Mouse (Mus musculus): ENCODE measurements at regions not wholly inside any gene's neighbourhood (a gene's known extent, or its start where the extent isn't known, plus 50 kb on each side); places are given as distances from the start of the nearest gene placed in this dataset.

DNA sequence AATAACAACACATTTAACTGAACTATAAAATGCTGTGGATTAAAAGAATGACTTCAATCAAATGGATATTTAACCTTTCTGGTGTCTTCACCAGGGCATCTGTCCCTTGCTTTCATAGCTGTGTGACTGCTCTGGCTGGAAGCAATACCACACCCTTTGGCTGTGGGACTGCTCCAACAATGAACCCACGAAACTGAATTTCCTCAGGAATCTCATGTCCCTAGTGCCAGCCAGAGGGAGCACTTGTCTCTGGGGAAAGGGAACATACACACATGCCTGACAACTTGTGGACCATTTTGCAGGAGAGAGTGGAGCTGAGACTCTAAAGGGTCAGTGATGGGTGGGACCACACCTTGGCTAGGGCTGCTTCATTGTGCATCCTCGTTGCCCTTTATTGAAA is 114.9 kb upstream of the Npvf start:
- DNase-seq (ENCODE audit: extremely low read depth): no peak
- H3K27me3 ChIP-seq (replicated peaks): no peaks in the 10 kb centered on the region
- no peaks in the 10 kb centered on the region for H3K79me2 ChIP-seq (replicated peaks; ENCODE audit: control insufficient read depth, extremely low read depth, insufficient read depth, poor library complexity, severe bottlenecking)
- H3K4me3 ChIP-seq (replicated peaks in 1 of 3; ENCODE audit: low read depth in 2 of 3, low read length in 2 of 3, poor library complexity in 1 of 3): no peak overlapping the region
- no peaks in the 10 kb centered on the region for H3K4me1 ChIP-seq (ENCODE audit: control insufficient read depth in 1 of 2, insufficient read depth in 2 of 2)
- H3K4me2 ChIP-seq (ENCODE audit: insufficient read depth, low read depth, poor library complexity, severe bottlenecking): no peak overlapping the region
- TF ChIP-seq ZNF384 (IDR thresholded peaks at IDR 0.05; ENCODE audit: low read depth, low read length) (no peak), HCFC1 (IDR thresholded peaks at IDR 0.05; ENCODE audit: low read depth, low read length) (no peak), GABPA (IDR thresholded peaks at IDR 0.05; ENCODE audit: insufficient replicate concordance, low read depth, low read length) (no peak), IRF4 (IDR thresholded peaks at IDR 0.05; ENCODE audit: low read depth, low read length) (no peak), USF2 (conservative IDR thresholded peaks at IDR 0.05; ENCODE audit: low read depth, low read length) (no peak), EP300 (IDR thresholded peaks at IDR 0.05; ENCODE audit: low read length) (no peak), SMC3 (IDR thresholded peaks at IDR 0.05; ENCODE audit: low read depth, low read length) (no peak), CTCF (conservative IDR thresholded peaks at IDR 0.05 in 1 of 2, IDR thresholded peaks at IDR 0.05 in 1 of 2; ENCODE audit: low read depth in 2 of 2, low read length in 2 of 2) (no peak), CHD2 (IDR thresholded peaks at IDR 0.05; ENCODE audit: low read length) (no peak), E2F4 (IDR thresholded peaks at IDR 0.05; ENCODE audit: insufficient replicate concordance, low read depth, low read length) (no peak), RAD21 (IDR thresholded peaks at IDR 0.05; ENCODE audit: low read depth, low read length) (no peak), MAX (IDR thresholded peaks at IDR 0.05; ENCODE audit: low read length) (no peak), NELFE (IDR thresholded peaks at IDR 0.05; ENCODE audit: low read depth, low read length) (no peak), ZMIZ1 (IDR thresholded peaks at IDR 0.05; ENCODE audit: low read depth, low read length) (no peak), JUN (IDR thresholded peaks at IDR 0.05; ENCODE audit: insufficient read depth, low read depth, low read length) (no peak)
- no peak overlapping the region for H3K9ac ChIP-seq (ENCODE audit: insufficient read depth, low read depth)
- H3K9me3 ChIP-seq (replicated peaks; ENCODE audit: low read length): no peaks in the 10 kb centered on the region
- no peaks in the 10 kb centered on the region for H3K36me3 ChIP-seq (replicated peaks in 1 of 2; ENCODE audit: control insufficient read depth in 1 of 2, insufficient read depth in 1 of 2, low read length in 1 of 2)
- dilution Hi-C loops (cut with MboI; ENCODE audit: extremely low pct_ligation_motif_present, extremely low pct_unique_long_range_greater_than_20kb, low sequenced_read_pairs): no loop called here
- in situ Hi-C loops (cut with MboI; ENCODE audit: low pct_ligation_motif_present, low pct_unique_long_range_greater_than_20kb, low sequenced_read_pairs): no loop called here
- H3K27ac ChIP-seq (ENCODE audit: insufficient read depth, low read depth): no peak overlapping the region

GRCm38 (mm10) chr6:50770481-50770880 is 116.2 kb upstream of the Npvf start:
- DNase-seq (ENCODE audit: extremely low read depth): no peak
- Histone ChIP-seq H3K79me2 (replicated peaks; ENCODE audit: control insufficient read depth, extremely low read depth, insufficient read depth, poor library complexity, severe bottlenecking) (no peaks in the 10 kb centered on the region), H3K4me1 (ENCODE audit: control insufficient read depth in 1 of 2, insufficient read depth in 2 of 2) (no peaks in the 10 kb centered on the region), H3K36me3 (replicated peaks in 1 of 2; ENCODE audit: control insufficient read depth in 1 of 2, insufficient read depth in 1 of 2, low read length in 1 of 2) (no peaks in the 10 kb centered on the region), H3K4me3 (replicated peaks in 1 of 3; ENCODE audit: low read depth in 2 of 3, low read length in 2 of 3, poor library complexity in 1 of 3) (no peak overlapping the region), H3K9me3 (replicated peaks; ENCODE audit: low read length) (no peaks in the 10 kb centered on the region), H3K27me3 (replicated peaks) (no peaks in the 10 kb centered on the region), H3K4me2 (ENCODE audit: insufficient read depth, low read depth, poor library complexity, severe bottlenecking) (no peak overlapping the region), H3K27ac (ENCODE audit: insufficient read depth, low read depth) (no peak overlapping the region), H3K9ac (ENCODE audit: insufficient read depth, low read depth) (no peak overlapping the region)
- in situ Hi-C loops (cut with MboI; ENCODE audit: low pct_ligation_motif_present, low pct_unique_long_range_greater_than_20kb, low sequenced_read_pairs) (no loop called here), dilution Hi-C loops (cut with MboI; ENCODE audit: extremely low pct_ligation_motif_present, extremely low pct_unique_long_range_greater_than_20kb, low sequenced_read_pairs) (no loop called here)
- TF ChIP-seq JUN (IDR thresholded peaks at IDR 0.05; ENCODE audit: insufficient read depth, low read depth, low read length): no peak
- no peak for TF ChIP-seq ZKSCAN1 (IDR thresholded peaks at IDR 0.05; ENCODE audit: borderline replicate concordance, low read depth, low read length)
- no peak for TF ChIP-seq ETS1 (conservative IDR thresholded peaks at IDR 0.05; ENCODE audit: low read depth, low read length)
- no peak for TF ChIP-seq RAD21 (IDR thresholded peaks at IDR 0.05; ENCODE audit: low read depth, low read length)
- no peak for TF ChIP-seq RCOR1 (conservative IDR thresholded peaks at IDR 0.05; ENCODE audit: low read depth, low read length)
- no peak for TF ChIP-seq UBTF (IDR thresholded peaks at IDR 0.05; ENCODE audit: low read depth, low read length)
- TF ChIP-seq CTCF (conservative IDR thresholded peaks at IDR 0.05 in 1 of 2, IDR thresholded peaks at IDR 0.05 in 1 of 2; ENCODE audit: low read depth in 2 of 2, low read length in 2 of 2): no peak
- TF ChIP-seq MXI1 (IDR thresholded peaks at IDR 0.05; ENCODE audit: low read depth, low read length): no peak
- TF ChIP-seq POLR2A (IDR thresholded peaks at IDR 0.05; ENCODE audit: low read depth, low read length): no peak
- no peak for TF ChIP-seq MAX (IDR thresholded peaks at IDR 0.05; ENCODE audit: low read length)
- no peak for TF ChIP-seq MAZ (IDR thresholded peaks at IDR 0.05; ENCODE audit: low read depth, low read length)
- no peak for TF ChIP-seq GABPA (IDR thresholded peaks at IDR 0.05; ENCODE audit: insufficient replicate concordance, low read depth, low read length)
- no peak for TF ChIP-seq JUND (conservative IDR thresholded peaks at IDR 0.05; ENCODE audit: low read depth, low read length)
- TF ChIP-seq IRF4 (IDR thresholded peaks at IDR 0.05; ENCODE audit: low read depth, low read length): no peak
- no peak for TF ChIP-seq NELFE (IDR thresholded peaks at IDR 0.05; ENCODE audit: low read depth, low read length)
